Mouse (Mus musculus) intestine, embryonic 16.5 days (tissue): ENCODE measurements around the gene Sema3f. TPM values are rescaled to one million over a fixed set of nuclear protein-coding genes. Genes with fewer than 3 reads are reported as not detected.
A peak's percentile ranks its signal among the peaks of the same experiment; 100 is the strongest.

ENCODE experiments used
- ATAC-seq: fragments of 200-750 bp; cut with Nextera tagmentation; 2 replicates; pipeline ENCODE4 v1.8.0; 2017; ENCODE audit warnings: moderate TSS enrichment, moderate library complexity
- H3K27ac ChIP-seq: fragments of 300-500 bp; sonication (generic); 2 replicates; pipeline ENCODE4 v1.5.1; 2014; ENCODE audit warnings: mild to moderate bottlenecking, low read length
- H3K27me3 ChIP-seq: fragments of 300-500 bp; sonication (generic); replicated peaks from 2 replicates; pipeline ENCODE4 v1.6.1; 2014; ENCODE audit warnings: low read length, control low read depth, mixed read lengths; ENCODE audit not compliant: control insufficient read depth, insufficient read depth
- H3K36me3 ChIP-seq: fragments of 300-500 bp; sonication (generic); 2 replicates; pipeline ENCODE4 v1.6.1; 2014; ENCODE audit warnings: low read length, control low read depth; ENCODE audit not compliant: control insufficient read depth, insufficient read depth
- H3K4me1 ChIP-seq: fragments of 300-500 bp; sonication (generic); 2 replicates; pipeline ENCODE4 v1.6.1; 2014; ENCODE audit warnings: low read length, control low read depth, mixed read lengths; ENCODE audit not compliant: control insufficient read depth, insufficient read depth
- H3K4me2 ChIP-seq: fragments of 300-500 bp; sonication (generic); 2 replicates; pipeline ENCODE4 v1.6.1; 2014; ENCODE audit warnings: low read depth, low read length, control low read depth
- H3K4me3 ChIP-seq: fragments of 300-500 bp; sonication (generic); 2 replicates; pipeline ENCODE4 v1.5.1; 2014; ENCODE audit warnings: mild to moderate bottlenecking, low read length
- H3K9ac ChIP-seq: fragments of 300-500 bp; sonication (generic); 2 replicates; pipeline ENCODE4 v1.6.1; 2014; ENCODE audit warnings: low read depth, low read length
- H3K9me3 ChIP-seq: fragments of 300-500 bp; sonication (generic); 2 replicates; pipeline ENCODE4 v1.6.1; 2016; ENCODE audit warnings: low read length, control low read depth; ENCODE audit not compliant: control insufficient read depth
- WGBS: fragments of 180-500 bp; shearing (Covaris S2); extraction: QIAGEN DNeasy Blood & Tissue Kit; methylation state at CpG from one replicate; pipeline ENCODE4 v1.1.7; 2014; 5-methylcytosine and 5-hydroxymethylcytosine counted together
- polyA plus RNA-seq: library from polyadenylated mRNA; unstranded; fragments of >200 nt; fragmentation: Nextera tagmentation; extraction: Ambion mirVana; gene quantifications from 2 replicates; pipeline ENCODE4 v1.2.1, GENCODE M21; 2015

The Sema3f gene
- polyA plus RNA-seq, 1 experiment from 2014 or later: 5.7 TPM

DNA sequence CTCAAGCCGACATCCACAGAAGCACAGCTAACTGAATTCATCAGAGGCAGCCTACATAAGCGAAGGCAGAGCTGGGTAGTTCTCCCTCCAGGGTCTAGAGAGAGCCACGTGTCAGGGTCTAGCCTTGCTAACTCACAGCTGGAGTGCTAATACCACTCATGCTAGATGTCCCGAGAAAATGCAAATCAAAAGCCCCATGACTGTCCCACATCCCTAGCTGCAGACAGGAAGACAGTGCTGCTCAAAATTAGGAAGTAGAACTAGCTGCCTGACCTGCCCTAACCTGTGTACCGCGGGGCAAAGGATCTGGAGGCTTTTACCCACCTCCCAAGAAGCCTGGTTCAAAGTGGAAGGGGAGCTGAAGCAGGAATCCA, 14.2 kb downstream of the Sema3f start:
- Histone ChIP-seq H3K9me3 (no peaks in the 10 kb centered on the region), H3K27ac (0 out of 2 replicates have a peak overlapping the region, but pooled peaks have one; percentile 13), H3K9ac (no peak overlapping the region), H3K4me1 (peaks cover 49% of the 10 kb centered on the region), H3K27me3 (no peaks in the 10 kb centered on the region), H3K4me2 (no peak overlapping the region), H3K4me3 (no peak overlapping the region), H3K36me3 (no peaks in the 10 kb centered on the region)
- ATAC-seq: no peak
- 47% methylated on average over 6 of the region's 6 CpGs for WGBS

DNA sequence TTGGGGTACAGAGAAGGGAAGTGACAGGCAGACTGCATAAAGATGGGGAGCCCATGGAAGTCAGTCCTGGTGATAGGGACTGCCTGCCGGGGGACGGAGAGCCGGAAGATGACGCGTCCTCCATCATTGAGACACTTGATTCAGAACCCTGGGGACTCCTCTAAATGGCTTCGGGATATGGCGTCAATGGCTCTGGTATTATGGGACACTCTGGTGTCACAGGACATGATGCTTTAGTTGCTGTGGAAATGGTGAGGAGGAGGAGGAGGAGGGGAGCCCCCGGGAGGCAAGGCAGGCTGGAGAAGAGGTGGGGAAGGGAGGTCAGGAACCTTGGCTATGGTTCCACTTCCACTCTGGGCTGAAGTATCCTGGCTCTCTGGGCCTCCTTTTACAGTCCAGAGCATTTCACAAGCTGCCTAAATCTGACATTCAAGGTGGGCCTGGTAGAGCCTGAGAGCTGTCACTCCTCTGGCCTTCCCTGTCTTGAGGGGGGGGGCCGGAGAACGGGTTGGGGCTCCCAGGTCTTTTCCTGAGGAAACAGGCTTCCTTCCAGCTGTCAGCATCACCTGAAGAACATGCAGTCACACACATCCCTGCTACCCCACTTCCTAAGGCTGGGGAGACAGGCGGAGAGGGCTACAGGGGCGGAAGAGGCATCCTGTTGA, 14.7 kb downstream of the Sema3f start:
- no peak overlapping the region for H3K4me3 ChIP-seq
- H3K9me3 ChIP-seq: no peaks in the 10 kb centered on the region
- H3K9ac ChIP-seq: no peak overlapping the region
- H3K27ac ChIP-seq: 0 out of 2 replicates have a peak overlapping the region, but pooled peaks have one; percentile 13
- H3K4me2 ChIP-seq: no peak overlapping the region
- ATAC-seq: no peak
- peaks cover 44% of the 10 kb centered on the region for H3K4me1 ChIP-seq
- no peaks in the 10 kb centered on the region for H3K27me3 ChIP-seq
- WGBS: 82% methylated on average over 12 of the region's 12 CpGs
- no peaks in the 10 kb centered on the region for H3K36me3 ChIP-seq

DNA sequence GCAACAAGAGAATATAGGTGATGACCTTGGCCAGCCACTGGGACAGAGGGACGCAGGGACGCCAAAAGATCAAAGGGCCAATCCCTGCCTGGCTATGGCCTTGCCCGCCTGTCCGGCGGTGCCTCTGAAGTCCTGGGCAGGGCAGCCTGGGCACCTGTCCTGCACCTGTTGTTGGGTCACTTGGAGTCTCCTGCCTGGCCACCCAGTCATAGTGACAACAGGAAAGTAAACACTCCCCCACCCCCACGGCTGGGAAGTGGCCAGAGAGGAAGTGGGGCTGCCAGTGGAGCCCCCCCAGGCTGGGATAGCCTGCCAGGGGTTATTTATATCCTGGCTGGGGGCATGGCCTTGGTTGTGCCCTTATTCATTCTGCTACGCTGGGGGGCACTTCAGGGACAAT, 15.6 kb downstream of the Sema3f start:
- Histone ChIP-seq H3K4me2 (no peak overlapping the region), H3K4me1 (peaks cover 35% of the 10 kb centered on the region), H3K27me3 (no peaks in the 10 kb centered on the region), H3K36me3 (no peaks in the 10 kb centered on the region), H3K4me3 (no peak overlapping the region), H3K9me3 (no peaks in the 10 kb centered on the region), H3K27ac (no peak overlapping the region), H3K9ac (no peak overlapping the region)
- WGBS: 73% methylated on average over 7 of the region's 7 CpGs
- no peak for ATAC-seq

DNA sequence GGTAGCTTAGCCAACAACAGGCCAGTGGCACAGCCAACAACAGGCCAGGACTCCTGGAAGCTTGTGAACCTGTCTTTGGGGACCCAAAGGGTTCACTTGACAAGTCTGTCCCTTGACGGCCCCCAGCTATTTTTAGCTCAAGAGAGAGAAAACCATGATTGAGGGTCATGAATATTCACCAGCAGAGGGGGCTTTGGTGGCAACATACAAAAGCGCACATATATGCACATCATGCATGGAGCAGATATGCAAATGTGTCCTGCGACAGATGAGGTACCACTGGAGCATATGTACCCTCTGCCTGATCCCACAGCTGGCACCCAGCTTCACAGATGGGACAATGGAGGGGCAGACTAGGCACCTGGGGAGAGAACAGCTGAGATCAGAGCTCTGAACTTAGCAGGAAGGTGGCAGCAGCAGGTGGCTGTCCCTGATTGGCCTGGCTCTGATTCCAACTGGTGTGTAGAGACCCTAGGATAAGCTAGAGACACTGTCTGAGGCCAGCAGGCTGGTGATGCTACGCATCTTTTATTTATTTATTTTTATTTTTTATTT, 16.8 kb downstream of the Sema3f start:
- Histone ChIP-seq H3K36me3 (no peaks in the 10 kb centered on the region), H3K4me2 (no peak overlapping the region), H3K27me3 (no peaks in the 10 kb centered on the region), H3K4me3 (no peak overlapping the region), H3K27ac (no peak overlapping the region), H3K4me1 (peaks cover 24% of the 10 kb centered on the region), H3K9ac (0 out of 2 replicates have a peak overlapping the region, but pooled peaks have one; percentile 4), H3K9me3 (no peaks in the 10 kb centered on the region)
- ATAC-seq: no peak
- 64% methylated on average over 4 of the region's 4 CpGs for WGBS

DNA sequence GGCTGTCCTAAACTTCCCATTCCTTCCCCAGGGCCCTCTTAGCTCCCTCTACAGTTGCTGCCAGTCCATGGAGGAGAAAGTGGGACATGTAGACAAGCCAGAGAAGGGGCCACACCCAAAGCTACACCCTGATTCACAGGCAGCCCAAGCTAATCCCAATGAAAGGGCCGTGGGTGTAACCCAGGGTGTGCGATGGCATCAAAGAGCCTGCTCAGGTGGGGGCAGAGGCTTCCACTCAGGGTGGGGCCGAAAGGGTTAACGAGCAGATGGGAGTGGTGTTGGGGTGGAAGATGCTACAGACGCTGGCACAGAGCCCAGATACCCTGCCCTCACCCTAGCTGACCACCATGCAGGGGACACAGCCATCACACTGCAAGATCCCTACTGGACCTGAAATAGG, 17.5 kb downstream of the Sema3f start:
- no peak for ATAC-seq
- Histone ChIP-seq H3K4me1 (peaks cover 17% of the 10 kb centered on the region), H3K9ac (no peak overlapping the region), H3K4me2 (no peak overlapping the region), H3K36me3 (peaks cover 4% of the 10 kb centered on the region; the same call in 1 of the 2 replicates), H3K27ac (no peak overlapping the region), H3K27me3 (no peaks in the 10 kb centered on the region), H3K9me3 (no peaks in the 10 kb centered on the region), H3K4me3 (no peak overlapping the region)
- 68% methylated on average over 5 of the region's 5 CpGs for WGBS

DNA sequence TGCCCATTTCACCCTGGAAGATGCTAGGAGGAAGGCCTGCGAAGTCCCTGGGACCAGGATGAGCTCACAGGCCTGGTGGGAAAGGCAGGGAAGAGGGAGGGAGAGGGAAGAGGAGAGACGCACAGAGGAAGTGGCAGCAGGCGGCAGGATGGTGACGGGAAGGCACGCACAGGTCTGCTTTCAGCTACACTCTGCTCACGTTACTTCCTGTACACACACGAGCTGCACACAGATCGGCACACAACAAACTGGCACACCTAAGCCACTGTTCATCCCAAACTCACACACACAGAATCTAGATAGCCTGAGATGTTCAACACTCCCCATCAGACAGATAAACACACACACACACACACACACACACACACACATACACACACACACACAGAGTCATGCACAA, 19.9 kb downstream of the Sema3f start:
- no peak for ATAC-seq
- Histone ChIP-seq H3K4me3 (no peak overlapping the region), H3K9me3 (no peaks in the 10 kb centered on the region), H3K36me3 (peaks cover 9% of the 10 kb centered on the region; the same call in 1 of the 2 replicates), H3K27ac (no peak overlapping the region), H3K27me3 (no peaks in the 10 kb centered on the region), H3K4me2 (no peak overlapping the region), H3K9ac (no peak overlapping the region), H3K4me1 (no peaks in the 10 kb centered on the region)
- 77% methylated on average over 8 of the region's 8 CpGs for WGBS

DNA sequence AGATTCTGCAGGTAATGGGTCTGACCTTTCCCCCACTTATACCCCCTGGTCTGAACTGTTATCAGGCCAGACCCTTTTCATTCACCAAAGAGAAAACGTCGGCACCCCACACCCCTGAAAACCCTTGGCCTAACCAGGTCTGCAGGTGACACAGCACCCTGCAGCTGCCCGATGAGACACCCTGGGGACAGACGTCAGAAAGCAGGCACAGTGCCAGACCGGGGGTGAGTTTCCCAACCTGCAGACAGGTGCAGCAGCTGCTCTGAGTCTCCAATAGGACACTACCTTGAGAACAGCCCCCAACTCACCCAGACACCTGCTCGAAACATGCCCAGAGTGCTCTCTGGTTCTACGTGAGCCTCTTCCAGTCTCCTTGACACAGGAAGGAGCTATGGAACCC, 21.3 kb downstream of the Sema3f start:
- Histone ChIP-seq H3K4me1 (no peaks in the 10 kb centered on the region), H3K9me3 (no peaks in the 10 kb centered on the region), H3K9ac (no peak overlapping the region; the same call in 1 of the 2 replicates), H3K36me3 (peaks cover 15% of the 10 kb centered on the region; the same call in 1 of the 2 replicates), H3K27ac (no peak overlapping the region), H3K27me3 (no peaks in the 10 kb centered on the region), H3K4me3 (no peak overlapping the region), H3K4me2 (no peak overlapping the region)
- WGBS: 74% methylated on average over 7 of the region's 7 CpGs
- ATAC-seq: no peak

DNA sequence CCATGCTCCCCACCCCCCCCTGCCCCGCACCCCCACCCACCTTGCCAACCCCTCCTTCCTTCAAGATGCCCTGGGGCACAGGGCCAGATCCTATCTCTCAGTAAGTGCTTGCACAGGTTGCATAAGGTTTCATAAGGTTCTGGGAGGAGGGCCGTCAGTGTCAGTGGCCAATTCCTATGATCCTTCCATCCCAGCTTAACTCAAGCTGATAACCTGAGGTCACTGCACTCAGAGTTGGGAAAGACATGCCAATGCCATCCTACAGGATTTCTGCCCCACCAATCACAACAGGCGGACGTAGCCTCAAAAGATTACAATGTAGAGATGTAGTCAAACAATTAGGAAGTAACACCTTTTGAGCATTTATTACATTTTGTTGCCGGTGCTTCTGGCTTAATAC, 21.9 kb downstream of the Sema3f start:
- Histone ChIP-seq H3K36me3 (peaks cover 16% of the 10 kb centered on the region), H3K4me2 (no peak overlapping the region)
- WGBS: 91% methylated on average over 5 of the region's 5 CpGs

DNA sequence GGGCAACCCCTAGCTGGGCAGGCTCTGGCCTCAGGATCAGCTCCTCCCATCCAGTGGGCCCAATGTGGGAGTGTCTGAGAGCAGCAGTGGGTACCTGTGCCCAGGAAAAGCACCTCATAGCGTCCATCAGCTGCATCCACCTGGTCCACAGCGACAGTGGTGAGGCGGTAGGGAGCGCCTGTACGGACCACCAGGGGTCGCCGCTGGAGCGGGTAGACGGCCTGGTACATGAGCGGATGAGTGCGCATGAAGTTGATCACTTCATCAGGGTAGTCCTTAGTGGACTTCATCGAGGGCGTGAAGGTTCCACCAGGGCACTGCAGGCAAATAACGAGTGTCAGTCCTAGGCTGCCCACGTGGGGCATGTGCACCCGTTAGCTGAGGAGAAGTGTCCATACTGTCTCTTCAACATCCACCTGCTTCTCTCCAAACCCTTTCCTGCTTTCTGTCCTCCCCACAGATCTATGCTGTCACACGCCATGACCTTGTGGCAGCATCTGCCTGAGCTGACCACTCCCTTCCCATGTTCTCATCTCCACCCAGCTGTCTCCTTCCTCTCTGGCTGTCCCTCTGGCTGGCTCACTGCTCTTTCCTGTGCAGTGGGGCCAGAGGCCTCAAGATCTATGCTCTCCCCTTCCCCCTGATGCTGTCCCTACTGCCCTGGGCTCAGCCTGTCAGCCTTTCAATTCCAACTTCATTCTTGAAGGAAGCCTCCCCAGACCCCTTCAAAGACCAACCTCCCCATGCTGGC, 24.9 kb downstream of the Sema3f start:
- Histone ChIP-seq H3K36me3 (peaks cover 16% of the 10 kb centered on the region), H3K4me2 (no peak overlapping the region), H3K9ac (no peak overlapping the region), H3K4me3 (no peak overlapping the region), H3K27ac (no peak overlapping the region), H3K27me3 (no peaks in the 10 kb centered on the region), H3K9me3 (no peaks in the 10 kb centered on the region), H3K4me1 (no peaks in the 10 kb centered on the region)
- peak; percentile 73 for ATAC-seq
- 34% methylated on average over 17 of the region's 17 CpGs for WGBS

More for the DNA sequence above, 21.9 kb downstream of the Sema3f start:
- Histone ChIP-seq H3K4me1 (no peaks in the 10 kb centered on the region), H3K27me3 (no peaks in the 10 kb centered on the region), H3K4me3 (no peak overlapping the region), H3K27ac (no peak overlapping the region), H3K9ac (no peak overlapping the region), H3K9me3 (no peaks in the 10 kb centered on the region)
- ATAC-seq: no peak
